13 mouse cellular contexts compared by ENCODE assay signal in the genomic region with DNA sequence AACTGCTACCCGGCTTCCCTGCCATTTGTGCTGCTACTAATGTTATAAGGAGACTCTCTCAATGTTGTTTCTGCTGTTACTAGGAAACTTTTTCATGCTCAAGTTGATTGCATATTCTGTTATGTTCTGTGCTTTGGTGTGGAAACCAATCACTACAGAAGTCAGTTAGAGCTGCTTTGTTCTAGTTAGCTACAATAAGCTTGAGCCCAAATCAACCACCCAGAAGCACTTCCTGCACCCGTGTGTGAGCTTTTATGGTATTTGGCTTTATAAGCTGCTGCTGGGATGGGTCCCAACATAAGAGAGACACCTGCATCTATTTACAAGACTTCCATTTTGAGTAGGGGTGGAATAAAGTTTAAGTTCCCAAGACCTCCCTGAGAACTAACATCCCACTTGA.
"Had no signal": no experiment of that assay in that cellular context is flagged by ENCODE, and none has a peak within 500 bp of the region (broad histone marks: within the 10 kb centered on the region; RNA-seq: fewer than 3 reads in every experiment).

No protein-coding gene starts in this region.

- H3K9me3 ChIP-seq: limb, embryonic 15.5 days; midbrain, embryonic 10.5 days; neural tube, embryonic 12.5 days had no signal

- H3K4me3 ChIP-seq: limb, embryonic 15.5 days; midbrain, embryonic 10.5 days; myocyte; neural tube, embryonic 12.5 days had no signal

- DNase-seq: kidney, adult 2 months; kidney, postnatal 25 days; lung, adult 18-20 months; lung, postnatal 4 days; midbrain, embryonic 14.5 days; right cerebral cortex, postnatal 4 days; spleen, adult 18-20 months had no signal

- ATAC-seq: intestine, embryonic 16.5 days had no signal

- H3K4me2 ChIP-seq: limb, embryonic 15.5 days; neural tube, embryonic 12.5 days had no signal

- H3K27ac ChIP-seq: limb, embryonic 15.5 days; liver, embryonic 14.5 days; midbrain, embryonic 10.5 days; neural tube, embryonic 12.5 days had no signal

- H3K4me1 ChIP-seq: limb, embryonic 15.5 days; midbrain, embryonic 10.5 days; neural tube, embryonic 12.5 days had no signal

- H3K27me3 ChIP-seq: limb, embryonic 15.5 days; neural tube, embryonic 12.5 days had no signal

- H3K9ac ChIP-seq: limb, embryonic 15.5 days; liver, embryonic 14.5 days; neural tube, embryonic 12.5 days had no signal
